Comparison of ENCODE assay signal across 20 mouse cellular contexts in the genomic region with DNA sequence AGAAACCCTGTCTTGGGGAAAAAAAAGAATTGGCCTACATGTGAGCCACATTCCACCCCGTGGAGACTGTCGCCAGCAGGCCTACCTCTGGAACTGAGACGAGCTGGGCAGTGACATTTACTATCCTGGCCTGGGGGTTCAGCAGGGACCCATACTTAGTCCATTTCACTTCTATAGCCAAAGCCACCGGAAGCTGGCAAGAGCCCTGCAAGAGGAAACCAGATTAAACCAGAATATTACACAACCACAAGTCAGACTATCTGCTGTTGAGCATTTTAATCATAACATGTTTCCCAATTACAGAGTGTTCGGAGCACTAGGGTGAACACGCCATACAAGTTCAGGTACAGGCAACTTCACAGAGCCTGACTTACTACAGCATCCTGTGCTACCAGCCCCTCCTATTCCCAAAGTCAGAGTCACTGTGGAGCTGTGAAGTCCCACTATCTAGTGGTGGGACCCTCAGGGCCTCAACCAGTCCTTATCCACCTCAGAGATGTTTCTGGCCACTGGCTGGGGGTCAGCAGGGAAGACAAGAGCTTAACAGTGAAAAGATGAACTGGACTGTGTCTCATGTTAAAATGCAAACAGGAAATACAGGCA. TPM values are rescaled to one million over a fixed set of nuclear protein-coding genes. Genes with fewer than 3 reads are reported as not detected.
DNase-seq lines count a peak whose midpoint lies in the region; ATAC-seq and TF ChIP-seq lines count a peak whose summit lies in the region.
"Had no signal": no experiment of that assay in that cellular context is flagged by ENCODE, and none has a peak within 500 bp of the region (broad histone marks: within the 10 kb centered on the region; RNA-seq: fewer than 3 reads in every experiment).

No protein-coding gene starts in this region.

- WGBS in kidney, adult 2 months: 70% methylated on average over 6 of the region's 6 CpGs
- 22% methylated on average over 6 of the region's 6 CpGs for WGBS in bone marrow, adult 2 months
- WGBS in midbrain, embryonic 10.5 days: 87% methylated on average over 6 of the region's 6 CpGs
- 90% methylated on average over 6 of the region's 6 CpGs for WGBS in forebrain, embryonic 13.5 days

- no peak overlapping the region for H3K4me2 ChIP-seq in forebrain, embryonic 13.5 days
- H3K4me2 ChIP-seq: forebrain, embryonic 15.5 days; limb, embryonic 15.5 days; neural tube, embryonic 13.5 days had no signal

- ATAC-seq in CD4-positive, CD25-positive, alpha-beta regulatory T cell, adult 4 months: peak; percentile 20
- ATAC-seq in megakaryocyte, adult 5-6 weeks (ENCODE audit: poor library complexity, severe bottlenecking): peak; percentile 75
- ATAC-seq in forebrain, embryonic 13.5 days: no peak
- ATAC-seq: forebrain, embryonic 15.5 days; hindbrain, postnatal 0 days had no signal

- H3K36me3 ChIP-seq in kidney, adult 2 months (ENCODE audit: control insufficient read depth, insufficient read depth, low read length): no peaks in the 10 kb centered on the region; the same call in 1 of the 2 replicates
- H3K36me3 ChIP-seq in midbrain, embryonic 10.5 days: peaks cover 83% of the 10 kb centered on the region
- H3K36me3 ChIP-seq in forebrain, embryonic 13.5 days (ENCODE audit: poor library complexity, severe bottlenecking): peaks cover 34% of the 10 kb centered on the region

- H3K9ac ChIP-seq in forebrain, embryonic 13.5 days: no peak overlapping the region
- H3K9ac ChIP-seq: forebrain, embryonic 15.5 days; limb, embryonic 15.5 days; neural tube, embryonic 13.5 days had no signal

- H3K4me1 ChIP-seq in kidney, adult 2 months (ENCODE audit: control insufficient read depth, insufficient read depth, low read length): peaks cover 3% of the 10 kb centered on the region; the same call in 1 of the 2 replicates
- H3K4me1 ChIP-seq in bone marrow, adult 2 months (ENCODE audit: control insufficient read depth, insufficient read depth, low read length): peaks cover 10% of the 10 kb centered on the region
- H3K4me1 ChIP-seq in midbrain, embryonic 10.5 days: peaks cover 12% of the 10 kb centered on the region; the same call in 1 of the 2 replicates
- H3K4me1 ChIP-seq in forebrain, embryonic 13.5 days: peaks cover 27% of the 10 kb centered on the region

- no peak for TF ChIP-seq CTCF in kidney, adult 2 months (conservative IDR thresholded peaks at IDR 0.05; ENCODE audit: insufficient read depth, insufficient read length, low read depth, low read length)
- TF ChIP-seq CTCF in bone marrow, adult 2 months (IDR thresholded peaks at IDR 0.05; ENCODE audit: control insufficient read depth, insufficient read depth, low read length): no peak

- no peak for TF ChIP-seq POLR2A in kidney, adult 2 months (IDR thresholded peaks at IDR 0.05; ENCODE audit: low read depth, low read length)
- no peak for TF ChIP-seq POLR2A in bone marrow, adult 2 months (IDR thresholded peaks at IDR 0.05; ENCODE audit: borderline replicate concordance, control insufficient read depth, low read depth, low read length)

- peak; percentile 43 for DNase-seq in kidney, adult 2 months
- DNase-seq in kidney, adult 18-20 months: no peak
- no peak for DNase-seq in adrenal gland, postnatal 36 days
- DNase-seq in midbrain, embryonic 10.5 days (ENCODE audit: low spot score): no peak
- DNase-seq: adrenal gland, adult 8-10 months; cerebellum, adult 18-20 months; heart, postnatal 4 days; kidney, adult 11 months; lung, adult 18-20 months; thymus, postnatal 4 days had no signal

- H3K9me3 ChIP-seq in midbrain, embryonic 10.5 days (replicated peaks): no peaks in the 10 kb centered on the region
- no peaks in the 10 kb centered on the region for H3K9me3 ChIP-seq in forebrain, embryonic 13.5 days (replicated peaks)
- H3K9me3 ChIP-seq: forebrain, embryonic 15.5 days; heart, embryonic 10.5 days; limb, embryonic 15.5 days; megakaryocyte, embryonic 14.5 days; neural tube, embryonic 13.5 days had no signal

- no peaks in the 10 kb centered on the region for H3K27me3 ChIP-seq in kidney, adult 2 months (replicated peaks; ENCODE audit: control insufficient read depth, insufficient read depth, low read length)
- no peaks in the 10 kb centered on the region for H3K27me3 ChIP-seq in midbrain, embryonic 10.5 days (ENCODE audit: low read depth, poor library complexity, severe bottlenecking)
- H3K27me3 ChIP-seq in forebrain, embryonic 13.5 days: no peaks in the 10 kb centered on the region
- H3K27me3 ChIP-seq: forebrain, embryonic 15.5 days; limb, embryonic 15.5 days; neural tube, embryonic 13.5 days had no signal

- no peak overlapping the region for H3K4me3 ChIP-seq in kidney, adult 2 months (ENCODE audit: insufficient read depth, low read depth, low read length)
- no peak overlapping the region for H3K4me3 ChIP-seq in bone marrow, adult 2 months (replicated peaks; ENCODE audit: control insufficient read depth, low read depth, low read length)
- no peak overlapping the region for H3K4me3 ChIP-seq in midbrain, embryonic 10.5 days
- no peak overlapping the region for H3K4me3 ChIP-seq in forebrain, embryonic 13.5 days
- H3K4me3 ChIP-seq: forebrain, embryonic 15.5 days; heart, embryonic 10.5 days; limb, embryonic 15.5 days; megakaryocyte, embryonic 14.5 days; neural tube, embryonic 13.5 days had no signal

- peak overlapping the region; percentile 26; the same call in 1 of the 2 replicates for H3K27ac ChIP-seq in kidney, adult 2 months (ENCODE audit: insufficient read depth, low read depth, low read length)
- H3K27ac ChIP-seq in bone marrow, adult 2 months (ENCODE audit: control insufficient read depth, insufficient read depth, low read depth, low read length, poor library complexity): peak overlapping the region; percentile 67
- no peak overlapping the region for H3K27ac ChIP-seq in midbrain, embryonic 10.5 days (replicated peaks)
- H3K27ac ChIP-seq in forebrain, embryonic 13.5 days: no peak overlapping the region
- H3K27ac ChIP-seq: heart, embryonic 10.5 days; hindbrain, postnatal 0 days; limb, embryonic 15.5 days had no signal

RNA-seq across cellular contexts. Expression of gene Tctn1, which starts 21.6 kb away (rescaled TPM):
- 18.2 and 23.2 TPM in 2 replicates for polyA plus RNA-seq in kidney, adult 2 months (2012; rRNA removed)
- polyA plus RNA-seq in CD4-positive, CD25-positive, alpha-beta regulatory T cell, adult 4 months (2017; shearing (Covaris generic)): 1 to 10 TPM; 1.1 to 2.0 TPM
- 6.5 and 17.7 TPM in 2 replicates for polyA plus RNA-seq in bone marrow, adult 2 months (2011; ENCODE audit: insufficient read depth, insufficient read length, low replicate concordance, missing spikeins)
- total RNA-seq in megakaryocyte, adult 5-6 weeks (2015): 3.2 and 4.3 TPM in 2 replicates
- total RNA-seq in megakaryocyte, adult 5-6 weeks (2017): 3.5 and 6.5 TPM in 2 replicates
- total RNA-seq in adrenal gland, postnatal 36 days (2021): 10 to 100 TPM; 12.0 to 16.2 TPM
- polyA plus RNA-seq in midbrain, embryonic 10.5 days (2016; fragmentation: Nextera tagmentation; extraction: Ambion mirVana): 5.9 and 6.4 TPM in 2 replicates
- polyA plus RNA-seq in forebrain, embryonic 13.5 days (2015; fragmentation: Nextera tagmentation; extraction: Ambion mirVana): 4.8 and 4.9 TPM in 2 replicates

RNA-seq across cellular contexts. Expression of gene Hvcn1, which starts 36.0 kb away (rescaled TPM):
- 6.4 and 13.1 TPM in 2 replicates for polyA plus RNA-seq in kidney, adult 2 months (2012; rRNA removed)
- polyA plus RNA-seq in CD4-positive, CD25-positive, alpha-beta regulatory T cell, adult 4 months (2017; shearing (Covaris generic)): 100 to 1,000 TPM in 1 of 2 experiments, 10 to 100 TPM in 1; 51.8 to 108 TPM
- polyA plus RNA-seq in bone marrow, adult 2 months (2011; ENCODE audit: insufficient read depth, insufficient read length, low replicate concordance, missing spikeins): 18.2 and 30.0 TPM in 2 replicates
- 44.4 and 45.1 TPM in 2 replicates for total RNA-seq in megakaryocyte, adult 5-6 weeks (2015)
- total RNA-seq in megakaryocyte, adult 5-6 weeks (2017): 51.2 and 59.3 TPM in 2 replicates
- 1 to 10 TPM; 1.7 to 3.3 TPM for total RNA-seq in adrenal gland, postnatal 36 days (2021)
- 17.7 TPM in 2 replicates for polyA plus RNA-seq in midbrain, embryonic 10.5 days (2016; fragmentation: Nextera tagmentation; extraction: Ambion mirVana)
- polyA plus RNA-seq in forebrain, embryonic 13.5 days (2015; fragmentation: Nextera tagmentation; extraction: Ambion mirVana): 2.9 and 3.0 TPM in 2 replicates

RNA-seq across cellular contexts. Expression of gene Pptc7, which starts 41.5 kb away (rescaled TPM):
- 28.8 and 31.7 TPM in 2 replicates for polyA plus RNA-seq in kidney, adult 2 months (2012; rRNA removed)
- polyA plus RNA-seq in CD4-positive, CD25-positive, alpha-beta regulatory T cell, adult 4 months (2017; shearing (Covaris generic)): 10 to 100 TPM; 17.8 to 18.7 TPM
- polyA plus RNA-seq in bone marrow, adult 2 months (2011; ENCODE audit: insufficient read depth, insufficient read length, low replicate concordance, missing spikeins): 5.0 and 7.2 TPM in 2 replicates
- 18.6 and 18.8 TPM in 2 replicates for total RNA-seq in megakaryocyte, adult 5-6 weeks (2015)
- 19.9 and 22.0 TPM in 2 replicates for total RNA-seq in megakaryocyte, adult 5-6 weeks (2017)
- 10 to 100 TPM; 53.2 to 55.4 TPM for total RNA-seq in adrenal gland, postnatal 36 days (2021)
- 7.3 and 7.7 TPM in 2 replicates for polyA plus RNA-seq in midbrain, embryonic 10.5 days (2016; fragmentation: Nextera tagmentation; extraction: Ambion mirVana)
- 7.5 and 7.7 TPM in 2 replicates for polyA plus RNA-seq in forebrain, embryonic 13.5 days (2015; fragmentation: Nextera tagmentation; extraction: Ambion mirVana)

Comparison
In these comparisons a context has a peak if more than half of its experiments do, and no peak if none do; other contexts are left out.
1. H3K27ac ChIP-seq: peak in kidney, adult 2 months (single experiment) and bone marrow, adult 2 months (single experiment); none in midbrain, embryonic 10.5 days (single experiment) and forebrain, embryonic 13.5 days (single experiment).